Mouse (Mus musculus) heart, embryonic 14.5 days (tissue): ENCODE measurements at regions not wholly inside any gene's neighbourhood (a gene's known extent, or its start where the extent isn't known, plus 50 kb on each side); places are given as distances from the start of the nearest gene placed in this dataset.

Source experiments
- ATAC-seq: fragments of 200-750 bp; cut with Nextera tagmentation; 2 replicates; pipeline ENCODE4 v1.8.0; 2017; ENCODE audit warnings: low read depth, moderate TSS enrichment; ENCODE audit not compliant: insufficient number of reproducible peaks, insufficient read depth, low FRiP score
- H3K27ac ChIP-seq, 2 experiments: fragments of 200-500 bp in 1 of 2; fragments of 300-500 bp in 1 of 2; sonication (generic) in 1 of 2; replicated peaks in 1 of 2; 2 replicates each; pipeline ENCODE4 v1.5.1; 2012 to 2014; ENCODE audit warnings: low read depth in 2 of 2, low read length in 2 of 2, control low read depth in 1 of 2, mild to moderate bottlenecking in 1 of 2, mixed read lengths in 1 of 2; ENCODE audit not compliant: control insufficient read depth in 1 of 2, insufficient read depth in 1 of 2
- H3K27me3 ChIP-seq: fragments of 300-500 bp; sonication (generic); 2 replicates; pipeline ENCODE4 v1.6.1; 2014; ENCODE audit warnings: mild to moderate bottlenecking, low read length, control low read depth; ENCODE audit not compliant: control insufficient read depth, insufficient read depth
- H3K36me3 ChIP-seq: fragments of 300-500 bp; sonication (generic); 2 replicates; pipeline ENCODE4 v1.6.1; 2014; ENCODE audit warnings: mild to moderate bottlenecking, control low read depth, low read length, mixed read lengths; ENCODE audit not compliant: control insufficient read depth, insufficient read depth
- H3K4me1 ChIP-seq, 2 experiments: fragments of 200-500 bp in 1 of 2; fragments of 300-500 bp in 1 of 2; sonication (generic) in 1 of 2; 2 replicates each; pipeline ENCODE4 v1.6.1; 2012 to 2014; ENCODE audit warnings: low read length in 2 of 2, control low read depth in 1 of 2, mixed read lengths in 1 of 2; ENCODE audit not compliant: control insufficient read depth in 2 of 2, insufficient read depth in 2 of 2
- H3K4me2 ChIP-seq: fragments of 300-500 bp; sonication (generic); 2 replicates; pipeline ENCODE4 v1.6.1; 2014; ENCODE audit warnings: mild to moderate bottlenecking, low read length
- H3K4me3 ChIP-seq, 2 experiments: fragments of 200-500 bp in 1 of 2; fragments of 300-500 bp in 1 of 2; sonication (generic) in 1 of 2; 2 replicates each; pipeline ENCODE4 v1.5.1; 2012 to 2014; ENCODE audit warnings: low read length in 2 of 2, mild to moderate bottlenecking in 2 of 2, control low read depth in 1 of 2, low read depth in 1 of 2, moderate library complexity in 1 of 2; ENCODE audit not compliant: control insufficient read depth in 1 of 2, insufficient read depth in 1 of 2
- H3K9ac ChIP-seq: fragments of 300-500 bp; sonication (generic); 2 replicates; pipeline ENCODE4 v1.6.1; 2014; ENCODE audit warnings: mild to moderate bottlenecking, low read length
- H3K9me3 ChIP-seq: fragments of 300-500 bp; sonication (generic); 2 replicates; pipeline ENCODE4 v1.6.1; 2016; ENCODE audit warnings: low read length, control low read depth; ENCODE audit not compliant: control insufficient read depth
- WGBS: fragments of 180-500 bp; shearing (Covaris S2); extraction: QIAGEN DNeasy Blood & Tissue Kit; methylation state at CpG from one replicate; pipeline ENCODE4 v1.1.7; 2014; 5-methylcytosine and 5-hydroxymethylcytosine counted together

GRCm38 (mm10) chr16:42677211-42677610 lies 198.5 kb upstream of the Zbtb20 start:
- no peaks in the 10 kb centered on the region for H3K27me3 ChIP-seq
- H3K4me1 ChIP-seq = no peaks in the 10 kb centered on the region
- 50% methylated on average over 5 of the region's 5 CpGs for WGBS
- H3K36me3 ChIP-seq = no peaks in the 10 kb centered on the region
- ATAC-seq = no peak
- peak overlapping the region; percentile 83 to 91 for H3K27ac ChIP-seq
- H3K9ac ChIP-seq = no peak overlapping the region
- H3K9me3 ChIP-seq = no peaks in the 10 kb centered on the region
- H3K4me3 ChIP-seq = no peak overlapping the region
- H3K4me2 ChIP-seq = no peak overlapping the region

GRCm38 (mm10) chr16:42676406-42677075 lies 199.1 kb upstream of the Zbtb20 start:
- Histone ChIP-seq H3K9ac (no peak overlapping the region), H3K4me3 (no peak overlapping the region), H3K4me2 (no peak overlapping the region), H3K9me3 (no peaks in the 10 kb centered on the region), H3K36me3 (no peaks in the 10 kb centered on the region), H3K4me1 (no peaks in the 10 kb centered on the region), H3K27ac (peak overlapping the region; percentile 83 to 91), H3K27me3 (no peaks in the 10 kb centered on the region)
- 53% methylated on average over 5 of the region's 5 CpGs for WGBS
- peak; percentile 50; the same call in 1 of the 2 replicates for ATAC-seq

- H3K36me3 ChIP-seq = no peaks in the 10 kb centered on the region
- no peak for ATAC-seq
- no peak overlapping the region for H3K9ac ChIP-seq
- WGBS = 71% methylated on average over 3 of the region's 3 CpGs
- H3K9me3 ChIP-seq = no peaks in the 10 kb centered on the region
- no peak overlapping the region for H3K27ac ChIP-seq
- no peaks in the 10 kb centered on the region for H3K4me1 ChIP-seq
- H3K4me2 ChIP-seq = no peak overlapping the region
- no peak overlapping the region for H3K4me3 ChIP-seq
- H3K27me3 ChIP-seq = no peaks in the 10 kb centered on the region
Measured at GRCm38 (mm10) chr16:42675031-42675430, 200.7 kb upstream of the Zbtb20 start.

DNA sequence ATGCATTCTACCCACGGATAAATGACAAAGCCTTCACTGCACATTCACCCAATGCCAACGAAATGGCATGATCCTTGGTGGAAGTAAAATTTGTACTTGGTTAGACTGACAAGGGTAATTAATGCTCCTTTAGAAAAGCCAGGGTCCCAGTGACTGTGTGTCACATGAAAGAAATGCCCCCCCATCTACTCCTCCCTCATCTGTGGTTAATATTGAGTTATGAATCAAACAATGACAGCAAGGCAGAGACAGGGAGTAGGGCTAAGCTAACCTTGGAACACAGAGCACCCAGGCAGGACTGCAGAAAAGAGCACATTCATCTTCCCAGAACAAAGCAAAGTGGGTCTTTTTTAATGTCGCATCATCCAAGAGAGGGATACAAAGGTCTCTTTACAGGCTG lies 209.1 kb upstream of the Zbtb20 start:
- 80% methylated on average over 3 of the region's 3 CpGs for WGBS
- Histone ChIP-seq H3K27ac (no peak overlapping the region), H3K4me1 (no peaks in the 10 kb centered on the region), H3K9ac (no peak overlapping the region), H3K27me3 (no peaks in the 10 kb centered on the region), H3K36me3 (no peaks in the 10 kb centered on the region), H3K9me3 (no peaks in the 10 kb centered on the region), H3K4me3 (no peak overlapping the region), H3K4me2 (no peak overlapping the region)
- ATAC-seq = no peak

DNA sequence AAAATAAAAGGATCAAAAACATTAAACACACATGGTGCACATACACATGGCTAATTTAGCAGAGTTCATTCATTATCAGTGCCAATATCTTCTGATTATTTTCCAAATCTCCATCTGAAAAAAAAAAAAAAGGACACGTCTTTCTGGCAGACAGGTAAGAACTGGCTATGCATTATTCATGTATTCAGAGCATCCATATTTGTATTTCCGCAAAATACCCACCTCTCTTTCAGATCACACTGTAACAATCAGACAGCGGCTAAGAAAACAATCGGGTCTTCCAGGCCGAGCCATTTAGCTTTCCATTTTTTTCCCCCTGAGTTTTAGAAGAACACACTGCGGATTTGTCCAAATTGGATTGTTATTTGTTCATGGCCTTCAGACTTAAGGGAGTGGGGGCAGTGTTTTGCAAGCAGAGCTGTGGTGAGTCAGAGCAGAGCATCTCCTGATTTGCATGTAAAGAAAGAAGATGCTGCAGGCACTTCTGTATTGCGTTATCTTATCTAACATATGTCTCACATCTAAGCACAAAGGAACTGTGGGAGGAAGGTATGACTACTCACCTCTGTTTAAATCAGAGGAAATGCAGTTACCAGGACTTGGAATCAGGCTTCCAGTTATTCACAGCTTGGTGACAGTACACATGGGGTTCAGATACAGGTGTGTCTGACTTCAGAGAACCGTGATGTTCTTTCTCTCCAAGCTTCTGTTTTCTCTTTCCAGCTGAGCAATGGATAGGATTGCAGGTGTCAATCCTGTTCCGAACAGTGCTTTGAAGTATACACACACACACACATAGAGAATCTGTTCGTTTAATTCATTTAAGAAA lies 223.6 kb upstream of the Zbtb20 start:
- no peaks in the 10 kb centered on the region for H3K4me1 ChIP-seq
- 81% methylated on average over 10 of the region's 10 CpGs for WGBS
- H3K9ac ChIP-seq = no peak overlapping the region
- no peaks in the 10 kb centered on the region for H3K36me3 ChIP-seq
- no peak overlapping the region for H3K4me3 ChIP-seq
- no peak overlapping the region for H3K4me2 ChIP-seq
- no peaks in the 10 kb centered on the region for H3K9me3 ChIP-seq
- ATAC-seq = no peak
- H3K27me3 ChIP-seq = no peaks in the 10 kb centered on the region
- H3K27ac ChIP-seq = no peak overlapping the region

- no peak overlapping the region for H3K4me2 ChIP-seq
- no peaks in the 10 kb centered on the region for H3K9me3 ChIP-seq
- no peaks in the 10 kb centered on the region for H3K36me3 ChIP-seq
- WGBS = 87% methylated on average over 5 of the region's 5 CpGs
- no peaks in the 10 kb centered on the region for H3K4me1 ChIP-seq
- ATAC-seq = no peak
- no peak overlapping the region for H3K9ac ChIP-seq
- H3K4me3 ChIP-seq = no peak overlapping the region
- H3K27me3 ChIP-seq = no peaks in the 10 kb centered on the region
- H3K27ac ChIP-seq = no peak overlapping the region
Measured at GRCm38 (mm10) chr16:42649767-42650166, 225.9 kb upstream of the Zbtb20 start.

GRCm38 (mm10) chr16:42648531-42649142 lies 227.0 kb upstream of the Zbtb20 start:
- Histone ChIP-seq H3K36me3 (no peaks in the 10 kb centered on the region), H3K4me2 (no peak overlapping the region), H3K4me1 (no peaks in the 10 kb centered on the region), H3K9ac (no peak overlapping the region), H3K9me3 (no peaks in the 10 kb centered on the region), H3K27me3 (no peaks in the 10 kb centered on the region), H3K27ac (no peak overlapping the region), H3K4me3 (no peak overlapping the region)
- WGBS = 85% methylated on average over 5 of the region's 5 CpGs
- no peak for ATAC-seq
